Mouse (Mus musculus) lung, embryonic 16.5 days (tissue): ENCODE measurements around the gene Ppl. TPM values are rescaled to one million over a fixed set of nuclear protein-coding genes. Genes with fewer than 3 reads are reported as not detected.

ENCODE experiments used
- ATAC-seq: fragments of 200-750 bp; cut with Nextera tagmentation; 2 replicates; pipeline ENCODE4 v1.8.0; 2017; ENCODE audit warnings: low read depth, mild to moderate bottlenecking, moderate library complexity
- H3K27ac ChIP-seq: fragments of 300-500 bp; sonication (generic); 2 replicates; pipeline ENCODE4 v1.5.1; 2014; ENCODE audit warnings: mild to moderate bottlenecking, control low read depth, low read length
- H3K27me3 ChIP-seq: fragments of 300-500 bp; sonication (generic); 2 replicates; pipeline ENCODE4 v1.6.1; 2014; ENCODE audit warnings: low read depth, low read length, mixed read lengths; ENCODE audit not compliant: control insufficient read depth, insufficient read depth
- H3K36me3 ChIP-seq: fragments of 300-500 bp; sonication (generic); 2 replicates; pipeline ENCODE4 v1.6.1; 2014; ENCODE audit warnings: low read length; ENCODE audit not compliant: control insufficient read depth, insufficient read depth
- H3K4me1 ChIP-seq: fragments of 300-500 bp; sonication (generic); replicated peaks from 2 replicates; pipeline ENCODE4 v1.6.1; 2014; ENCODE audit warnings: low read length, mixed read lengths; ENCODE audit not compliant: control insufficient read depth, insufficient read depth
- H3K4me2 ChIP-seq: fragments of 300-500 bp; sonication (generic); 2 replicates; pipeline ENCODE4 v1.6.1; 2014; ENCODE audit warnings: low read depth, low read length, control low read depth
- H3K4me3 ChIP-seq: fragments of 300-500 bp; sonication (generic); 2 replicates; pipeline ENCODE4 v1.5.1; 2014; ENCODE audit warnings: mild to moderate bottlenecking, low read length, control low read depth
- H3K9ac ChIP-seq: fragments of 300-500 bp; sonication (generic); 2 replicates; pipeline ENCODE4 v1.6.1; 2014; ENCODE audit warnings: low read length, control low read depth
- H3K9me3 ChIP-seq: fragments of 300-500 bp; sonication (generic); 2 replicates; pipeline ENCODE4 v1.6.1; 2016; ENCODE audit warnings: low read length; ENCODE audit not compliant: control insufficient read depth
- WGBS: fragments of 180-500 bp; shearing (Covaris S2); extraction: QIAGEN DNeasy Blood & Tissue Kit; methylation state at CpG from one replicate; pipeline ENCODE4 v1.1.7; 2014; 5-methylcytosine and 5-hydroxymethylcytosine counted together
- polyA plus RNA-seq: library from polyadenylated mRNA; unstranded; fragments of >200 nt; fragmentation: Nextera tagmentation; extraction: Ambion mirVana; gene quantifications from 2 replicates; pipeline ENCODE4 v1.2.1, GENCODE M21; 2015

Gene Ppl
- polyA plus RNA-seq, 1 experiment from 2014 or later, result 8.7 TPM

DNA sequence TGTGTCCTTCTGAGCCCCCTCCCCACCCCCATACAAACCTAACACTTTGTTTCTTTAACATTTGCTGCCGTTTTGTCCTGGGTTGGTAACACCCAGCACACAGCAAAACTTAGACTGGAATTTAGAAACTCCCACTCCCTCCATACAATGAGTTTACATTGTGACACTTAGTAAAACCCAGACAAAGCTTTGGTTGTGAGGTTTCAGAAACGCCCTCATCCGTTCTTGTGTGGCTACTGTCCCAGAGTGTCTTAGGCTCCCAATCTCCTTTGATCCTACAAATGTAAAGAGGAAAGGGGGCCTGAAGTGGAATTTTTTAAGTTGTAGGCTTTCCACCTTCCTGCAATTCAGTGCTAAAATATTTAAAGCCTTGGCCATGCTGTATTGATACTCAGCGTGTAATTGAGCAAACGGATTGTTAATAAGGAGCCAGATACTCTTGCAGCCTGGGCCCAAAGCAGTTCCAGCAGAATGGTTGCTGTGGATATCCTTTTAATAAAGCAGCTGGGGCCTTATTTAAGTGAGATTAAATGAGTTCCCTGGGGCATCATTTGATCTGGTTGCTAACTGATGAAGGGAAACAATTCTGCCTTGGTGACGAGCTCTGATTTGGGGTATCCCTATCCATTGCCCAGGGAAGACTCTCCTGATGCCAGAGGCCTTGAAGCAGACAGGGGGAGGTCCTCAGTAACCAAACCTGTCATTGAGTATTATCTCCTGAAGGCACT lies 21.2 kb upstream of the Ppl start:
- 33% methylated on average over 6 of the region's 6 CpGs for WGBS
- Histone ChIP-seq H3K27ac (peak overlapping the region; percentile 50), H3K9me3 (no peaks in the 10 kb centered on the region), H3K4me2 (no peak overlapping the region), H3K27me3 (no peaks in the 10 kb centered on the region; the same call in 1 of the 2 replicates), H3K4me1 (peaks cover 4% of the 10 kb centered on the region; the same call in 1 of the 2 replicates), H3K9ac (no peak overlapping the region), H3K4me3 (no peak overlapping the region), H3K36me3 (no peaks in the 10 kb centered on the region)
- ATAC-seq, result peak; percentile 62; the same call in 1 of the 2 replicates

DNA sequence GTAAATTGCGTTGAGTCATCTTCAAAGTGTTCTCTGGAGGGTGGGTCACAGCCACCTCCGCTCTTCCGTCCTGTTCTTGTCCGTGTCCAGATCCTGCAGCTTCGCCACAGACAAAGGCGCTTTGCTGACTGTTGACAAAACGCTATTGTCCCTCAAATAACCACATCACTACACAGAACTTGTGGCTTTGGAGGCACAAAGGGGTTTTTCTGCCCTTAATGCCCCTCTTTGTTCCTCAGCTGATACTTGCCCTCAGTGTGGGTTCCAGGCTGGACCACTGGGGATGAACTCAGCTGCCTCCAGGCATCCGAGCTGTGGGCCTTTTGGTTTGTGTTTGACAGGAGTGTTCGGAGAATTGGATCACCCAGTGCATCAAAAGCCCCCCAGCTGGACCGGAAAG lies 18.3 kb upstream of the Ppl start:
- WGBS, result 77% methylated on average over 10 of the region's 10 CpGs
- Histone ChIP-seq H3K4me1 (peaks cover 17% of the 10 kb centered on the region), H3K9ac (no peak overlapping the region), H3K4me2 (no peak overlapping the region), H3K9me3 (no peaks in the 10 kb centered on the region), H3K27me3 (peaks cover 11% of the 10 kb centered on the region), H3K27ac (no peak overlapping the region), H3K36me3 (no peaks in the 10 kb centered on the region), H3K4me3 (no peak overlapping the region)
- no peak for ATAC-seq

DNA sequence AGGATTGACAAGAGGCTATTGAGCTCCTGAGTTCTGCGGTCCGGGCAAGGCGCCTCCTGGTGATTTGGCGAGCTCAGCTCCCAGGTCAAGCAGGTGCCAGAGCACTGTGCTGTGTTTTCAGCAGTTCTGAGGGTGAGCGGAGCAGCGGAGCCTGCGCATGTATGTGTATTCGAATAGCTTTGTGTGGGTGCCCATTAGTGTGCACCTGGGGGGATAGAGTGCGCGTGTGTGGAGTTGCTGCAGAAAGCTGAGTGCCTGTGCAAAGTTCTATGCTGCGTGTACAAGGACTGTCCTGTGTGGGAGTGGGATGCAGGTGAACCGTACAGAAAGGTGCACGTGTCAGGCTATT lies 14.8 kb upstream of the Ppl start, which contains the start of gene Sec14l5:
Gene Sec14l5 (plus strand): TSS at position 73 of the 349 bp plus-strand sequence.
- Histone ChIP-seq H3K4me3 (peak within 1 kb of the TSS; percentile 43), H3K9ac (peak within 1 kb of the TSS; percentile 35; the same call in 1 of the 2 replicates), H3K4me2 (peak within 1 kb of the TSS; percentile 72), H3K9me3 (no peaks in the 10 kb centered on the region), H3K27ac (0 out of 2 replicates have a peak within 1 kb of the TSS, but pooled peaks have one; percentile 44), H3K4me1 (peaks cover 12% of the 10 kb centered on the region), H3K27me3 (peaks cover 11% of the 10 kb centered on the region), H3K36me3 (no peaks in the 10 kb centered on the region)
- WGBS, result 12% methylated on average over 13 of the region's 13 CpGs
- no peak; the same call in 1 of the 2 replicates for ATAC-seq

DNA sequence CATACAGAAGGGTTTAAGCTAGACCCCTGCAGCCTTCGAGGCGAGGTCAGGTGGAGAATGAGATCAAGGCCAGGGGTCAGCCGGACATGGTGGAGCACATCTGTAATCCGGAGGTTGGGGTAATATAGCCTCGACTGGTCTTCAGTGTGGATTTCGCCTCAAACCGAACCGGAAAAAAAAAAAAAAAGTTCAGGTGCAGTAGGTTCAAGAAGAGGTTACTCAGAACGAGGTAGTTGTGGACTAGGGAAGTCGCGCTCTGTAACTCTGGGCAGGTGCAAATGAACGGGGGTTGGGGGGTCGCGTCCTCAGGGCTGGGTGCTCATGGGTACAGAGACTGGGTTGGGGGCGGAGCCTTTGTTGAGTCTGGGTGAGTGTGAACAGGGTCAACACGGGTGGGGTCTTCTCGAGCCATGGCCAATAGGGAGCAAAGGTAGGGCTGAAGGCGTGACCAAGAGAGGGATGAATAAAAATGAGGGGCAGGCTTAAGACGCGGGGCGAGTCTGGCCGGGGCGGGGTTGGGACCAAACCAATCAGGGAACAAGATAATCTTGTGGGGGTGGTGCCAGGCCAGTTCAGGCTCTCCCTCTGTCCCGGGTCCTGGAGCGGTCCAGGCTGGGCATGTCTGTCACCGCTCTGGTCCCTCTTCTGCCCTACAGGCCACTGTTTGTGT lies 14.3 kb upstream of the Ppl start:
- Histone ChIP-seq H3K36me3 (no peaks in the 10 kb centered on the region), H3K9me3 (no peaks in the 10 kb centered on the region), H3K9ac (peak overlapping the region; percentile 35; the same call in 1 of the 2 replicates), H3K4me3 (peak overlapping the region; percentile 43), H3K4me2 (peak overlapping the region; percentile 72), H3K27me3 (peaks cover 11% of the 10 kb centered on the region), H3K27ac (0 out of 2 replicates have a peak overlapping the region, but pooled peaks have one; percentile 44), H3K4me1 (peaks cover 12% of the 10 kb centered on the region)
- peak; percentile 96 for ATAC-seq
- 1% methylated on average over 26 of the region's 26 CpGs for WGBS

DNA sequence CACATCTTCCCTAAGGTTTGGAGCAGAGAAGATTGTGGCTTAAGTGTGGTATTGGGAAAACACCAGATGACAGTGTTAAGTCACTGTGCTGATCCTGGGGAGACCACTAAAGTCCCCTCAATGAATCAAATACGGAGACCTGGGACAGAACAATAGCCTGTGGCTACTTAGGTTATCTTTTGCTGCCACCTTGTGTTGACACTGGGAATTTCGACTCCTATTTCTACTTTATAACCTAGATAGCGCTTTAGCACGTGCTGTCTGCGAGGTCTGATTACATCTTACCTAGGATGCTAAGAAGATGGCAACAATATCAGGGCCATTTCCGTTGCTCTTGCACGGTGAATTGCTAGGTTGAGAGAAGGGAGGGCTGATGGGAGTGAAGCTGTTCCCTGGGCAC lies 13.3 kb upstream of the Ppl start:
- H3K4me3 ChIP-seq, result no peak overlapping the region
- peak; percentile 31; the same call in 1 of the 2 replicates for ATAC-seq
- 0% methylated on average over 7 of the region's 7 CpGs for WGBS
- no peak overlapping the region for H3K4me2 ChIP-seq
- no peaks in the 10 kb centered on the region for H3K9me3 ChIP-seq
- H3K27ac ChIP-seq, result no peak overlapping the region
- peaks cover 12% of the 10 kb centered on the region for H3K4me1 ChIP-seq
- no peak overlapping the region for H3K9ac ChIP-seq
- peaks cover 11% of the 10 kb centered on the region for H3K27me3 ChIP-seq
- no peaks in the 10 kb centered on the region for H3K36me3 ChIP-seq

DNA sequence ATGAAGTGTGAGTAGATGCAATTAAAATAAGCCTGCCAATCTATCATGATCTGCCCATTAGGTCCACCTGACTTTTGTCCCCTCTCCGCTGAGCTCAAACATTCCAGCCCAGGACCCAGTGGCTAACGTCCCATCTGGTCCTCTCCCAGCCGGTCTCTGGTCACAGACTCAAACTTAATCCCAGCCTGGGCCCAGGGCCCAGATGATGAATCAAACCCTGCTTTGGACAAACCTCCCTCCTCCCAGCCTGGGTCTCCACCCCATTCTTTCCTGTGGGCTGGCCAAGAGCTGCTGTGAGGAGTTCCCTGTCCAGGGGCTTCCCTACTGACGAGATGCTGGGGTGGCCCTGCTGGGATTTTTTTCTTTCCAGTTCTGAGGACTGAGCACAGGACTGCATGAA lies 7.5 kb upstream of the Ppl start:
- Histone ChIP-seq H3K36me3 (no peaks in the 10 kb centered on the region), H3K4me1 (peaks cover 11% of the 10 kb centered on the region), H3K4me3 (no peak overlapping the region), H3K27ac (no peak overlapping the region), H3K9ac (no peak overlapping the region), H3K9me3 (no peaks in the 10 kb centered on the region), H3K4me2 (no peak overlapping the region), H3K27me3 (no peaks in the 10 kb centered on the region)
- no peak for ATAC-seq
- WGBS, result 46% methylated on average over 4 of the region's 4 CpGs

DNA sequence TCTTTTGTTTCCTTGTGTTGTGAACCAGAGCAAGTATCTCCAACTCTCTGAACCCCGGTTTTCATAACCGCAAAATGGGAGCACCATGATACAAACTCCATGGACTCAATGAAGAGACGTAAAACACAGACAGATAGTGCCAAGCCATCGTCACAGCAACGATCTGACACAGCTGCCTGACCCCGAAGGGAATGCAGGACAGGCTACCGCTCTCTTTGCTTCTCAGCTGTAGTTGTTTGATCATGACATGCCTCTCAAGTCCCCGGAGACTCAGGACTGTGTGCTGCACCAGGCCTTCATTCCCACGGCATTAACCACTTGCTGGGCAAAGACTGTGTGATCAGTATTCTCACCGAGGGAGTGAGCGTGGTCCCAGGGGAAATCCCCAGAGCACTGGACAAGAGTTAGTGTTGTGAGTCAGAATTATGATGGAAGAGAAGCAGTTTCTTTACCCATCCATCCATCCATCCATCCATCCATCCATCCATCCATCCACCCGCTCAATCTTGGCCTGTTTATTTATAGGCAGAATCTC lies 4.9 kb upstream of the Ppl start:
- no peaks in the 10 kb centered on the region for H3K36me3 ChIP-seq
- no peak overlapping the region for H3K9ac ChIP-seq
- H3K4me3 ChIP-seq, result no peak overlapping the region
- peaks cover 22% of the 10 kb centered on the region for H3K4me1 ChIP-seq
- H3K4me2 ChIP-seq, result no peak overlapping the region
- ATAC-seq, result no peak
- 52% methylated on average over 12 of the region's 12 CpGs for WGBS
- H3K27ac ChIP-seq, result peak overlapping the region; percentile 91
- H3K9me3 ChIP-seq, result no peaks in the 10 kb centered on the region
- H3K27me3 ChIP-seq, result peaks cover 16% of the 10 kb centered on the region

DNA sequence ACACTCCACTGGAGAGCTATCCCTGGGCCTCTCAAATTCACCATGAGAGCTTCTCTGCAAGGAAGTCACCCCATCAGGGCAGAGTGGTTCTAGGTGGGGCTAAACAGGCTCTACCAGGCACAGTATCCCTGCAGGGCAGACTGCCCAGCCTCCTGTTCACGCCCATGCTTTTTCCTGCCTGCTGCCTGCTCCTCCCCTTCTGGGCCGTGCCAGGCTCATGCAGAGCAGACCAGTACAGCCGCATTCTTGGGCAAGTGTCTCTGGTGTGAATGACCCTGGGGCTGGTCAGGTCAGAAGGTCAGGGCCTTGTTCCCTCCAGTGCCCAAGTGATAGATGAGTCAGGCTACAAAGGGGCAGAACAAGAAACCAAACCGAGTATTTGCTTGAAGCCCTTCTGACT lies 4.3 kb upstream of the Ppl start:
- Histone ChIP-seq H3K4me3 (no peak overlapping the region), H3K9me3 (no peaks in the 10 kb centered on the region), H3K4me1 (peaks cover 24% of the 10 kb centered on the region), H3K27me3 (peaks cover 22% of the 10 kb centered on the region), H3K4me2 (no peak overlapping the region), H3K36me3 (no peaks in the 10 kb centered on the region), H3K27ac (peak overlapping the region; percentile 91), H3K9ac (no peak overlapping the region)
- 9% methylated on average over 4 of the region's 4 CpGs for WGBS
- ATAC-seq, result peak; percentile 82
